Mouse (Mus musculus) pancreas, adult 10 weeks (tissue): ENCODE measurements around the gene Rpf2. TPM values are rescaled to one million over a fixed set of nuclear protein-coding genes. Genes with fewer than 3 reads are reported as not detected.

Experiments used
- polyA plus RNA-seq: library from polyadenylated mRNA; stranded (reverse); fragments of 350-450 nt; fragmentation: Illumina TruSeq; extraction: RNeasy Lipid Tissue Mini Kit (QIAGEN cat#74804); gene quantifications from one replicate; pipeline ENCODE4 v1.2.3, GENCODE M21; 2015; ENCODE audit warnings: low read depth, low replicate concordance; ENCODE audit not compliant: insufficient read depth

The Rpf2 gene
- polyA plus RNA-seq = 3.7 TPM

GRCm38 (mm10) chr10:40246374-40247165 is at the start of gene Rpf2:
Gene Rpf2 (minus strand): TSS chr10:40247036.

GRCm38 (mm10) chr10:40257414-40258255 is 10.8 kb upstream of the Rpf2 start, which contains the start of gene Gtf3c6:
Gene Gtf3c6 (minus strand): TSS chr10:40258108.

Other genes with a start within 250 kb of the Rpf2 start
- gene Mfsd4b1, start 221.8 kb downstream of the Rpf2 start, polyA plus RNA-seq = not detected
- gene Slc16a10, start 104.8 kb downstream of the Rpf2 start, polyA plus RNA-seq = 4.9 TPM
- 12.1 TPM for gene Gtf3c6, start 11.1 kb upstream of the Rpf2 start, polyA plus RNA-seq
- 26.2 TPM for gene Amd1, start 55.1 kb upstream of the Rpf2 start, polyA plus RNA-seq
- gene Cdk19, start 92.5 kb upstream of the Rpf2 start, polyA plus RNA-seq = 3.0 TPM